Mouse (Mus musculus) CH12.LX (cell line): ENCODE measurements around the gene Msi2. TPM values are rescaled to one million over a fixed set of nuclear protein-coding genes. Genes with fewer than 3 reads are reported as not detected.

Experiments used
- DNase-seq: peaks from one replicate; pipeline ENCODE4 v3.0.0-alpha.2; 2013; ENCODE audit errors: extremely low read depth
- H3K27ac ChIP-seq: 2 replicates; pipeline ENCODE4 v1.5.1; 2012; ENCODE audit warnings: low read depth, mild to moderate bottlenecking, control low read depth, moderate library complexity; ENCODE audit not compliant: insufficient read depth
- H3K27me3 ChIP-seq: replicated peaks from 2 replicates; pipeline ENCODE3; 2012; ENCODE audit warnings: inconsistent platforms
- H3K36me3 ChIP-seq, 2 experiments: replicated peaks in 1 of 2; 2 replicates each; pipeline versions ENCODE3 to v1.6.1; 2012; ENCODE audit warnings: inconsistent platforms in 1 of 2, low read length in 1 of 2, mild to moderate bottlenecking in 1 of 2, mixed read lengths in 1 of 2, moderate library complexity in 1 of 2; ENCODE audit not compliant: control insufficient read depth in 1 of 2, insufficient read depth in 1 of 2
- H3K4me1 ChIP-seq, 2 experiments: 2 replicates each; pipeline ENCODE4 v1.6.1; 2012; ENCODE audit warnings: inconsistent platforms in 1 of 2, moderate library complexity in 1 of 2; ENCODE audit not compliant: insufficient read depth in 2 of 2, control insufficient read depth in 1 of 2
- H3K4me2 ChIP-seq: 2 replicates; pipeline ENCODE4 v1.6.1; 2012; ENCODE audit warnings: low read depth, mild to moderate bottlenecking, control low read depth; ENCODE audit not compliant: poor library complexity, insufficient read depth, severe bottlenecking
- H3K4me3 ChIP-seq, 3 experiments: fragments of 150-350 bp in 1 of 3; sonication (generic) in 1 of 3; replicated peaks in 1 of 3; 2 replicates each; pipeline versions ENCODE3 to v1.5.1; 2011 to 2012; ENCODE audit warnings: low read depth in 2 of 3, low read length in 2 of 3, mild to moderate bottlenecking in 2 of 3, moderate library complexity in 2 of 3, control low read depth in 1 of 3, improper control_type of control experiment in 1 of 3, inconsistent platforms in 1 of 3, mixed read lengths in 1 of 3; ENCODE audit not compliant: poor library complexity in 1 of 3
- H3K79me2 ChIP-seq: replicated peaks from 2 replicates; pipeline ENCODE4 v1.6.1; 2012; ENCODE audit warnings: mild to moderate bottlenecking, moderate library complexity; ENCODE audit not compliant: control insufficient read depth, poor library complexity, insufficient read depth, severe bottlenecking; ENCODE audit errors: extremely low read depth
- H3K9ac ChIP-seq: 2 replicates; pipeline ENCODE4 v1.6.1; 2012; ENCODE audit warnings: low read depth, mild to moderate bottlenecking, control low read depth, moderate library complexity; ENCODE audit not compliant: insufficient read depth
- H3K9me3 ChIP-seq: replicated peaks from 2 replicates; pipeline ENCODE3; 2012; ENCODE audit warnings: low read length, inconsistent platforms, mixed read lengths
- ELF1 ChIP-seq: IDR thresholded peaks from 2 replicates; pipeline ENCODE4 v1.6.1; 2014; ENCODE audit warnings: low read depth, mild to moderate bottlenecking, inconsistent platforms, low read length, improper control_type of control experiment
- HCFC1 ChIP-seq: IDR thresholded peaks from 2 replicates; pipeline ENCODE4 v1.6.1; 2012; ENCODE audit warnings: low read depth, mild to moderate bottlenecking, inconsistent platforms, low read length, improper control_type of control experiment
- JUN ChIP-seq: IDR thresholded peaks from 2 replicates; pipeline ENCODE4 v1.6.1; 2011; ENCODE audit warnings: low read depth, mild to moderate bottlenecking, low read length, improper control_type of control experiment, moderate library complexity; ENCODE audit not compliant: insufficient read depth
- KAT2A ChIP-seq: IDR thresholded peaks from 2 replicates; pipeline ENCODE4 v1.6.1; 2012; ENCODE audit warnings: low read length, improper control_type of control experiment, inconsistent platforms; ENCODE audit not compliant: insufficient replicate concordance
- MAFK ChIP-seq: IDR thresholded peaks from 2 replicates; pipeline ENCODE4 v1.6.1; 2011; ENCODE audit warnings: low read length, improper control_type of control experiment; ENCODE audit not compliant: insufficient replicate concordance
- MAX ChIP-seq: IDR thresholded peaks from 2 replicates; pipeline ENCODE4 v1.6.1; 2011; ENCODE audit warnings: low read length, improper control_type of control experiment
- MEF2A ChIP-seq: IDR thresholded peaks from 2 replicates; pipeline ENCODE4 v1.6.1; 2014; ENCODE audit warnings: low read depth, mild to moderate bottlenecking, inconsistent platforms, low read length, improper control_type of control experiment, borderline replicate concordance
- NELFE ChIP-seq: IDR thresholded peaks from 2 replicates; pipeline ENCODE4 v1.6.1; 2011; ENCODE audit warnings: low read depth, low read length, improper control_type of control experiment
- NRF1 ChIP-seq: IDR thresholded peaks from 2 replicates; pipeline ENCODE4 v1.6.1; 2014; ENCODE audit warnings: low read depth, mild to moderate bottlenecking, inconsistent platforms, low read length, improper control_type of control experiment, moderate library complexity
- RAD21 ChIP-seq: IDR thresholded peaks from 2 replicates; pipeline ENCODE4 v1.6.1; 2011; ENCODE audit warnings: low read depth, mild to moderate bottlenecking, low read length, improper control_type of control experiment, moderate library complexity
- RCOR1 ChIP-seq: conservative IDR thresholded peaks from 2 replicates; pipeline ENCODE4 v1.6.1; 2012; ENCODE audit warnings: low read depth, mild to moderate bottlenecking, inconsistent platforms, low read length, improper control_type of control experiment
- SIN3A ChIP-seq: IDR thresholded peaks from 2 replicates; pipeline ENCODE4 v1.6.1; 2012; ENCODE audit warnings: low read length, improper control_type of control experiment, inconsistent platforms
- ZMIZ1 ChIP-seq: IDR thresholded peaks from 2 replicates; pipeline ENCODE4 v1.6.1; 2012; ENCODE audit warnings: low read depth, mild to moderate bottlenecking, inconsistent platforms, low read length, improper control_type of control experiment
- dilution Hi-C: fragments of 300-500 bp; cut with MboI; formaldehyde crosslinking; loops from 2 replicates; pipeline ENCODE4 v1.14.3; 2020; ENCODE audit warnings: low sequenced_read_pairs; ENCODE audit not compliant: extremely low pct_unique_long_range_greater_than_20kb, extremely low pct_ligation_motif_present
- in situ Hi-C: fragments of 300-500 bp; cut with MboI; formaldehyde crosslinking; loops from 3 replicates; pipeline ENCODE4 v1.14.3; 2019; ENCODE audit warnings: low sequenced_read_pairs, low pct_ligation_motif_present, low pct_unique_long_range_greater_than_20kb, mixed read lengths
- polyA plus RNA-seq: library from polyadenylated mRNA; unstranded; fragments of >175 nt; gene quantifications from 2 replicates; pipeline ENCODE4 v1.2.1, GENCODE M21; 2012; ENCODE audit warnings: low read depth; ENCODE audit not compliant: insufficient read length
- total RNA-seq, 2 experiments: library from RNA; depleted of rRNA; stranded (reverse); fragments of 300-350 nt in 1 of 2; fragments of >200 nt in 1 of 2; gene quantifications; 2 replicates each; pipeline ENCODE4 v1.2.3; 2012 to 2014

The Msi2 gene
- total and polyA plus RNA-seq, 3 experiments: 40.3 to 73.1 (median 52.6) TPM

DNA sequence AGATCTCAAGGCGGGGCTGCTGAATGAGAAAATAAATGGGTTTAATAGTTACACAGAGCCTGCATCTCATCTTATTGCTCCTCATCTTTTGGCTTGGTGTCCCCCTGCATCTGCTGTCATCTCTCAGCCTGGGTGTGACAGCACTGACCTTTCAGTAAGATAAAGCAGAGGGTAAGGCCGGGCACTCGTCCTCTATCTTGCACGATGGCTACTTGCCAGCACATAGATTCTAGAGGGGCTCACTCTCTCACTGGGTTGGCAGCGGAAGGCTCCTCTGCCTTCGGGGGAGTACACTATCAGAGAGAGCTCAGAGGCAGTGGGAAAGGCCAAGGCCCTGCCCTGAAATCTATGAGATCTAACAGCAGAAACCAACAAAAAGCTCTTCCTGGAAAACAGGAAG, 403.8 kb downstream of the Msi2 start:
- dilution Hi-C loops: no loop called here

DNA sequence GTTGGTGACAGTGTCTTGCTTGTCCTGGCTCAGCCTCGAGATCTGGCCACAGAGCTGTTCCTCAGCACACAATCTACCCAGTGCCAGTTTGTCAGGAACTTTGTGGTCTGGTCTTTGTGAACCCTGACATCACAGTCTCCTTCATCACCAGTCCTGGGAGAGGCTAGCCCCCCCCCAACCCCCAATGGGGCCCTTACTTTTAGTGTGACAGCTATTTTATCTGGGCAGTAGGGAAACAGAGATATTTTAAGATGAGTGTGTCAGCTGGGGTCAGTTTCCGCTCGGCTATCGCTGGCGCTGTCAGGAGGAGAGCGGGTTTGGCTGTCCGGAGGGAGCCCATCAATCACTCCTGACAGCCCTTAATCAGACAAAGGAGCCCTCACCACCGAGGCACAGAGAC, 404.8 kb downstream of the Msi2 start:
- in situ Hi-C loops (no loop called here), dilution Hi-C loops (no loop called here)
- no peak overlapping the region for H3K9ac ChIP-seq
- no peak overlapping the region for H3K27ac ChIP-seq
- H3K79me2 ChIP-seq: no peaks in the 10 kb centered on the region
- H3K36me3 ChIP-seq: no peaks in the 10 kb centered on the region
- no peak for DNase-seq
- no peak overlapping the region for H3K4me3 ChIP-seq
- H3K27me3 ChIP-seq: peaks cover 6% of the 10 kb centered on the region
- H3K4me1 ChIP-seq: no peaks in the 10 kb centered on the region
- TF ChIP-seq KAT2A (no peak), SIN3A (no peak), RAD21 (no peak), RCOR1 (no peak), MAX (no peak), MAFK (no peak), HCFC1 (no peak)
- no peaks in the 10 kb centered on the region for H3K9me3 ChIP-seq
- H3K4me2 ChIP-seq: no peak overlapping the region

More for the DNA sequence above, 403.8 kb downstream of the Msi2 start:
- TF ChIP-seq JUN (no peak), ZMIZ1 (no peak), MEF2A (no peak)
- TF ChIP-seq, all 38 proteins: peak for 0
- no peak for DNase-seq
- Histone ChIP-seq H3K27me3 (peaks cover 6% of the 10 kb centered on the region), H3K9ac (no peak overlapping the region), H3K36me3 (no peaks in the 10 kb centered on the region), H3K79me2 (no peaks in the 10 kb centered on the region), H3K27ac (no peak overlapping the region), H3K4me2 (no peak overlapping the region), H3K9me3 (no peaks in the 10 kb centered on the region), H3K4me1 (no peaks in the 10 kb centered on the region), H3K4me3 (no peak overlapping the region)
- in situ Hi-C loops: no loop called here

DNA sequence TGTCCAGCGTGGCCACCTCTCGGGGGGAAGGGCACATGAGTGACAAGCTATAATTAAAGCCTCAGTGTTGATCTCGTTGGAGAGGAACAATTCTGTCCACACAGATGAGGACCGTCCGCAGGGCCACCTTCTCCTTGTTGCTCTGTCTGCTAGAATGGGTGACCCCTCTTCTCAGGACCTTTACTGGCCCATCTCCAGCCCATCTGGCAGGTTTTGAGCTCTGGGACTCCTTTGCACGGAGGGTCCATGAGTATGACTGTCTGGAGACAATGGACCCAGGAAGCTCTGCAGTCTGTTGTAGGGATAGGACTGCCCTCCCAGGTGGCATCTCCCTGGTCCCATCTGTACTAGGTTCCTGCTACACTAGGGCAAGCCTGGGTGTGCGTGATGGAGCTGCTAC, 406.7 kb downstream of the Msi2 start:
- no peak overlapping the region for H3K27ac ChIP-seq
- DNase-seq: no peak
- H3K36me3 ChIP-seq: no peaks in the 10 kb centered on the region
- peaks cover 6% of the 10 kb centered on the region for H3K27me3 ChIP-seq
- no peak overlapping the region for H3K4me3 ChIP-seq
- H3K9me3 ChIP-seq: no peaks in the 10 kb centered on the region
- no peak overlapping the region for H3K9ac ChIP-seq
- in situ Hi-C loops (no loop called here), dilution Hi-C loops (no loop called here)
- H3K4me1 ChIP-seq: peaks cover 0 to 4% of the 10 kb centered on the region in 2 experiments; a peak in 2 of 4 replicates
- TF ChIP-seq NRF1 (no peak), ELF1 (no peak), NELFE (no peak)
- no peaks in the 10 kb centered on the region for H3K79me2 ChIP-seq
- no peak overlapping the region for H3K4me2 ChIP-seq
